13 mouse cellular contexts compared by ENCODE assay signal in the genomic region with DNA sequence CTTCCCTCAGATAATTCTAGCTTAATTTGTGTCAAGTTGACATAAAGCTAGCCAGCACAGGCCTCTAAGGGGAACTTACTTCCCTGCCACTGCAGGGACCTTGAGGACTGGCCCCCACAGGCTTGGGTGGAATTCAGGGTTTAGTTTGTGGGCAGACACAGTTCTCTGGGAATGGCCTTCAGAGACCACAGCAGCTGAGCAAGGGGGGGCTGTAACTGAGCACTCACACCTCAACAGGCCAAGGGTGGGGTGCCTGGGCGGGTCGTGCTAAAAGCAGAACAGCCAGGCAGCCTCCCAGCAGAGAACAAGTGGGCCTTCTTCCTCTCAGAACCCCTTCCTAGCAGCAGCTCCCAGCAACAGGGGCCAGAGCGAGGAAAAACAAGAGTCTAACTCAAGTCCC.
"Had no signal": no experiment of that assay in that cellular context is flagged by ENCODE, and none has a peak within 500 bp of the region (broad histone marks: within the 10 kb centered on the region; RNA-seq: fewer than 3 reads in every experiment).

No protein-coding gene starts in this region.

- H3K27me3 ChIP-seq: liver, embryonic 12.5 days; midbrain, embryonic 12.5 days had no signal

- H3K4me2 ChIP-seq: liver, embryonic 12.5 days; lung, embryonic 14.5 days; midbrain, embryonic 12.5 days had no signal

- H3K9me3 ChIP-seq: liver, embryonic 12.5 days; midbrain, embryonic 12.5 days had no signal

- DNase-seq: kidney, adult 11 months; kidney, postnatal 10 days; kidney, postnatal 4 days; lung, embryonic 14.5 days; lung, postnatal 10 days; lung, postnatal 4 days; spleen, adult 18-20 months; thymus, adult 18-20 months; thymus, postnatal 14 days had no signal

- H3K27ac ChIP-seq: layer of hippocampus, adult 2 months; liver, embryonic 12.5 days; midbrain, embryonic 12.5 days had no signal

- H3K9ac ChIP-seq: liver, embryonic 12.5 days; lung, embryonic 14.5 days; midbrain, embryonic 12.5 days had no signal

- H3K4me1 ChIP-seq: midbrain, embryonic 12.5 days had no signal

- H3K36me3 ChIP-seq: liver, embryonic 12.5 days; midbrain, embryonic 12.5 days had no signal

- ATAC-seq: liver, embryonic 12.5 days; midbrain, embryonic 16.5 days had no signal

- H3K4me3 ChIP-seq: layer of hippocampus, adult 2 months; liver, embryonic 12.5 days; midbrain, embryonic 12.5 days had no signal
